Mouse (Mus musculus): ENCODE data around the gene Rassf10.

GRCm38 (mm10) chr7:112917613-112918278 lies 36.0 kb upstream of the Rassf10 start:
- TF ChIP-seq EP300 (IDR thresholded peaks at IDR 0.05; ENCODE audit: low read depth) (no peak), CTCF (IDR thresholded peaks at IDR 0.05; ENCODE audit: low read depth) (no peak)

Data from liver, embryonic 14.5 days (tissue).